Mouse (Mus musculus) neural tube, embryonic 13.5 days (tissue): ENCODE measurements around the gene Dennd5a. TPM values are rescaled to one million over a fixed set of nuclear protein-coding genes. Genes with fewer than 3 reads are reported as not detected.

Source experiments
- ATAC-seq: fragments of 200-750 bp; cut with Nextera tagmentation; 2 replicates; pipeline ENCODE4 v1.8.0; 2017; ENCODE audit warnings: low read depth, mild to moderate bottlenecking, moderate TSS enrichment, moderate library complexity
- H3K27ac ChIP-seq: fragments of 300-500 bp; sonication (generic); replicated peaks from 2 replicates; pipeline ENCODE4 v1.5.1; 2015; ENCODE audit warnings: moderate library complexity, mild to moderate bottlenecking, inconsistent platforms
- H3K27me3 ChIP-seq: fragments of 300-500 bp; sonication (generic); 2 replicates; pipeline ENCODE4 v1.6.1; 2015; ENCODE audit warnings: mild to moderate bottlenecking, inconsistent platforms
- H3K36me3 ChIP-seq: fragments of 300-500 bp; sonication (generic); 2 replicates; pipeline ENCODE4 v1.6.1; 2015; ENCODE audit warnings: mild to moderate bottlenecking, inconsistent platforms
- H3K4me1 ChIP-seq: fragments of 300-500 bp; sonication (generic); replicated peaks from 2 replicates; pipeline ENCODE4 v1.6.1; 2015; ENCODE audit warnings: inconsistent platforms
- H3K4me2 ChIP-seq: fragments of 300-500 bp; sonication (generic); 2 replicates; pipeline ENCODE4 v1.6.1; 2015; ENCODE audit warnings: inconsistent platforms, mild to moderate bottlenecking, moderate library complexity
- H3K4me3 ChIP-seq: fragments of 300-500 bp; sonication (generic); 2 replicates; pipeline ENCODE4 v1.5.1; 2015; ENCODE audit warnings: mild to moderate bottlenecking, inconsistent platforms
- H3K9ac ChIP-seq: fragments of 300-500 bp; sonication (generic); 2 replicates; pipeline ENCODE4 v1.6.1; 2015; ENCODE audit warnings: moderate library complexity, mild to moderate bottlenecking, inconsistent platforms
- H3K9me3 ChIP-seq: fragments of 300-500 bp; sonication (generic); 2 replicates; pipeline ENCODE4 v1.6.1; 2016; ENCODE audit warnings: inconsistent platforms
- WGBS: fragments of 180-500 bp; shearing (Covaris S2); methylation state at CpG from one replicate; pipeline ENCODE4 v1.1.7; 2015; 5-methylcytosine and 5-hydroxymethylcytosine counted together
- polyA plus RNA-seq: library from polyadenylated mRNA; unstranded; fragments of >200 nt; fragmentation: Nextera tagmentation; extraction: Ambion mirVana; gene quantifications from 2 replicates; pipeline ENCODE4 v1.2.1, GENCODE M21; 2015

The Dennd5a gene
- polyA plus RNA-seq, 1 experiment from 2014 or later, result 42.2 TPM

- Histone ChIP-seq H3K27ac (no peak overlapping the region), H3K4me1 (0 out of 2 replicates have a peak, but pooled peaks cover 5% of the 10 kb centered on the region), H3K9me3 (no peaks in the 10 kb centered on the region), H3K4me2 (no peak overlapping the region), H3K4me3 (no peak overlapping the region), H3K27me3 (no peaks in the 10 kb centered on the region), H3K36me3 (no peaks in the 10 kb centered on the region), H3K9ac (no peak overlapping the region)
- ATAC-seq, result no peak
- WGBS, result 57% methylated on average over 5 of the region's 5 CpGs
Observed at GRCm38 (mm10) chr7:109873170-109873569, 87.1 kb downstream of the Dennd5a start.

- Histone ChIP-seq H3K4me3 (no peak overlapping the region), H3K27me3 (peaks cover 10% of the 10 kb centered on the region; the same call in 1 of the 2 replicates), H3K36me3 (no peaks in the 10 kb centered on the region), H3K4me1 (peaks cover 20% of the 10 kb centered on the region), H3K9ac (no peak overlapping the region), H3K4me2 (no peak overlapping the region), H3K27ac (no peak overlapping the region), H3K9me3 (no peaks in the 10 kb centered on the region)
- ATAC-seq, result no peak
- 89% methylated on average over 5 of the region's 5 CpGs for WGBS
Observed at GRCm38 (mm10) chr7:109871232-109871631, 89.0 kb downstream of the Dennd5a start.

DNA sequence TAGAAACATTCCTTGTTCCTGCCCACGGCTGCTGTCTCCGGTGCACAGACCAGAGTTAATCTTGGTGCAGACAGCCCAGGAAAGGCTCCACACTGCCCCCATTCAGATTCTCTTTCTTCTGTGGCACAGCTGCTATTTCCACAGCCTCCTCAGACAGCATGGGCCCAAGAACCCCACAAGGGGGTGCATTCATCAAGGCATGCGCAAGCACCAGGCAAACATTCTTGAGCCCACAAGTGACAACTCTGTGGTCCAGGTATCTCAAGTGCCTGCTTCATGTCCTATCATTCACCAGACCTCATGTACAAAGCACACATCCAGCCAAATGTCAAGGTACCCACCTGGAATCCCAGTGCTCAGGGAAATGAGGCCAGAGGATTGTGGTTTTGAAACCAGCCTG, 91.8 kb downstream of the Dennd5a start:
- Histone ChIP-seq H3K36me3 (no peaks in the 10 kb centered on the region), H3K27me3 (peaks cover 25% of the 10 kb centered on the region), H3K4me2 (no peak overlapping the region), H3K4me3 (no peak overlapping the region), H3K9ac (no peak overlapping the region), H3K4me1 (peaks cover 45% of the 10 kb centered on the region), H3K9me3 (no peaks in the 10 kb centered on the region), H3K27ac (no peak overlapping the region)
- ATAC-seq, result no peak
- 11% methylated on average over 3 of the region's 3 CpGs for WGBS

DNA sequence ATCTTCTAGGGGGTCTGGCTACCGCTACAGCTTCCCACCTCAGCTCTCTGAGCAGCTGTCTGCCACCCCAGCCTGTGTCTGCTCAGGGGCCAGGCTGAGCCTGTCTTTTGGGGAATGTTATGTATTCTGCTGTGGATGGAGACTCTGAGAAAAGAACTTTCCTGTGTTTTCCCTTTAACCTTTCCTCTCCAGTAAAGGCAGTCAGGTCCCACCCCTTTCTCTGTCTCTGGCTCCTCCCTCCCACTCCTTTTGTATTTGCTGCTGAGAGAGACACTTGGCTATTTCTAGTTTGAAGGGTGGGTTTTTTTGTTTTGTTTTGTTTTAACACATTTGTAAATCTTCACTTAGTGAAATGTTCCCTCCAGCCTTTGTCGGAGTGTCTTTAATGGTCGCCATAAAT, 93.6 kb downstream of the Dennd5a start:
- Histone ChIP-seq H3K9me3 (no peaks in the 10 kb centered on the region), H3K4me2 (no peak overlapping the region), H3K27me3 (peaks cover 29% of the 10 kb centered on the region), H3K4me1 (peaks cover 43% of the 10 kb centered on the region), H3K36me3 (no peaks in the 10 kb centered on the region), H3K4me3 (no peak overlapping the region), H3K27ac (no peak overlapping the region), H3K9ac (no peak overlapping the region)
- 10% methylated on average over 3 of the region's 3 CpGs for WGBS
- 0 out of 2 replicates have a peak, but pooled peaks have one; percentile 5 for ATAC-seq

GRCm38 (mm10) chr7:109865370-109866229, 94.7 kb downstream of the Dennd5a start, which contains the start of gene Scube2:
TSS of gene Scube2 (minus strand) at chr7:109865679.
- ATAC-seq, result peak; percentile 71
- H3K27ac ChIP-seq, result no peak within 1 kb of the TSS
- 1% methylated on average over 39 of the region's 69 CpGs for WGBS

DNA sequence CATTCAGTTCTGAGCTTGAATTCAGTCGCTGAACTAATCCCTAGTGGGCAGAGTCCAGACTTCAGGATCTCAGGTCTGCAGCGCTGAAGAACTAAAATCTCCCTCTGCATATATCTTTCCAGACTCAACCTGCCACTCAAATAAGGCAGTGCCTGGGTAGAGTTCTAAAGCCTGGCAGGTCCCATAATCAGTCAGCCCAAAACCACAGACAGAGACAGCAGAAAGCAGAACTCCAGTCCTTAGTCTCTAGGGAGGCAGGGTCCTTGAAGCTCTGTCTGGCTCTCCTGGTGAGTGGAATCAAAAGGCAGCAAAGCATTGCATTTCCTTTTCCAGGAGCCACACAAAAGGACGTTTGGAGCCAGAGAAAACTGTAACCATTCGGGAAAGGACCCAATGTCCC, 96.7 kb downstream of the Dennd5a start:
- Histone ChIP-seq H3K4me1 (peaks cover 43% of the 10 kb centered on the region), H3K4me3 (no peak overlapping the region), H3K27me3 (peaks cover 29% of the 10 kb centered on the region), H3K27ac (no peak overlapping the region), H3K9ac (no peak overlapping the region), H3K9me3 (no peaks in the 10 kb centered on the region), H3K36me3 (no peaks in the 10 kb centered on the region), H3K4me2 (peak overlapping the region; percentile 93; the same call in 1 of the 2 replicates)
- WGBS, result 13% methylated on average over 4 of the region's 4 CpGs
- no peak for ATAC-seq

More at GRCm38 (mm10) chr7:109865370-109866229, 94.7 kb downstream of the Dennd5a start, which contains the start of gene Scube2:
- Histone ChIP-seq H3K4me3 (peak within 1 kb of the TSS; percentile 58), H3K4me1 (peaks cover 43% of the 10 kb centered on the region), H3K27me3 (peaks cover 29% of the 10 kb centered on the region), H3K36me3 (no peaks in the 10 kb centered on the region), H3K4me2 (peak within 1 kb of the TSS; percentile 93), H3K9me3 (no peaks in the 10 kb centered on the region), H3K9ac (peak within 1 kb of the TSS; percentile 82)

GRCm38 (mm10) chr7:109860162-109860561, 100.1 kb downstream of the Dennd5a start:
- Histone ChIP-seq H3K4me3 (no peak overlapping the region), H3K9me3 (no peaks in the 10 kb centered on the region), H3K36me3 (no peaks in the 10 kb centered on the region), H3K27me3 (peaks cover 20% of the 10 kb centered on the region), H3K4me2 (no peak overlapping the region), H3K27ac (no peak overlapping the region), H3K4me1 (peaks cover 19% of the 10 kb centered on the region), H3K9ac (no peak overlapping the region)
- ATAC-seq, result no peak
- 77% methylated on average over 7 of the region's 7 CpGs for WGBS

GRCm38 (mm10) chr7:109859354-109859753, 100.9 kb downstream of the Dennd5a start:
- WGBS, result 70% methylated on average over 6 of the region's 6 CpGs

GRCm38 (mm10) chr7:109852752-109853212, 107.5 kb downstream of the Dennd5a start:
- 64% methylated on average over 7 of the region's 7 CpGs for WGBS
- peaks cover 22% of the 10 kb centered on the region for H3K4me1 ChIP-seq
- H3K27me3 ChIP-seq, result no peaks in the 10 kb centered on the region
- no peak overlapping the region for H3K9ac ChIP-seq
- H3K36me3 ChIP-seq, result no peaks in the 10 kb centered on the region
- H3K27ac ChIP-seq, result no peak overlapping the region
- no peak overlapping the region for H3K4me3 ChIP-seq
- ATAC-seq, result no peak
- no peak overlapping the region for H3K4me2 ChIP-seq
- H3K9me3 ChIP-seq, result no peaks in the 10 kb centered on the region

More at GRCm38 (mm10) chr7:109859354-109859753, 100.9 kb downstream of the Dennd5a start:
- Histone ChIP-seq H3K9ac (no peak overlapping the region), H3K27me3 (peaks cover 13% of the 10 kb centered on the region), H3K27ac (no peak overlapping the region), H3K4me1 (peaks cover 11% of the 10 kb centered on the region), H3K9me3 (no peaks in the 10 kb centered on the region), H3K36me3 (no peaks in the 10 kb centered on the region), H3K4me2 (no peak overlapping the region), H3K4me3 (no peak overlapping the region)
- ATAC-seq, result no peak

DNA sequence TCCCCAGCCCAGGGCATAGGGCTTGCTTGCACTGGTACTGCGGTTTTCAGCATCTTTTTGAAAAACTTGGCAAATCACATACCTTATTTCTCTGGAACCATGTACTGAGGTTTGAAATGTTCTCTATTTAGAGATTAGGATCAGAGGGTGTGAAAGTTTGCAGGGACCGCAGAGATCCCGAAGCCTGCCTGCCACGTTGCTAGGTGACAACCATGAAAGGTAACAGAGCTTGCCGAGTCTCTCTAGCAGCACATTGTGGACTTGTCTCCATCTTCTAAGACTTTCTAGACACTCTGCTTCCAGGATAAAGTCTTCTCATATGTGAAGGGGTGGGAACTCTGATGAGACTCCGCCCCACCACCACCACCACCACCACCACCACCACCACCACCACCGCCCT, 108.3 kb downstream of the Dennd5a start:
- no peaks in the 10 kb centered on the region for H3K9me3 ChIP-seq
- H3K9ac ChIP-seq, result no peak overlapping the region
- no peak overlapping the region for H3K27ac ChIP-seq
- H3K4me3 ChIP-seq, result no peak overlapping the region
- H3K4me2 ChIP-seq, result no peak overlapping the region
- WGBS, result 83% methylated on average over 7 of the region's 7 CpGs
- H3K4me1 ChIP-seq, result peaks cover 22% of the 10 kb centered on the region
- no peaks in the 10 kb centered on the region for H3K36me3 ChIP-seq
- H3K27me3 ChIP-seq, result no peaks in the 10 kb centered on the region
- ATAC-seq, result no peak

- 30% methylated on average over 3 of the region's 3 CpGs for WGBS
- H3K4me2 ChIP-seq, result no peak overlapping the region
- no peak overlapping the region for H3K9ac ChIP-seq
- H3K9me3 ChIP-seq, result no peaks in the 10 kb centered on the region
- no peaks in the 10 kb centered on the region for H3K27me3 ChIP-seq
- no peak overlapping the region for H3K27ac ChIP-seq
- H3K4me1 ChIP-seq, result peaks cover 22% of the 10 kb centered on the region
- H3K36me3 ChIP-seq, result no peaks in the 10 kb centered on the region
- ATAC-seq, result no peak
- no peak overlapping the region for H3K4me3 ChIP-seq
Observed at GRCm38 (mm10) chr7:109850531-109850930, 109.7 kb downstream of the Dennd5a start.

DNA sequence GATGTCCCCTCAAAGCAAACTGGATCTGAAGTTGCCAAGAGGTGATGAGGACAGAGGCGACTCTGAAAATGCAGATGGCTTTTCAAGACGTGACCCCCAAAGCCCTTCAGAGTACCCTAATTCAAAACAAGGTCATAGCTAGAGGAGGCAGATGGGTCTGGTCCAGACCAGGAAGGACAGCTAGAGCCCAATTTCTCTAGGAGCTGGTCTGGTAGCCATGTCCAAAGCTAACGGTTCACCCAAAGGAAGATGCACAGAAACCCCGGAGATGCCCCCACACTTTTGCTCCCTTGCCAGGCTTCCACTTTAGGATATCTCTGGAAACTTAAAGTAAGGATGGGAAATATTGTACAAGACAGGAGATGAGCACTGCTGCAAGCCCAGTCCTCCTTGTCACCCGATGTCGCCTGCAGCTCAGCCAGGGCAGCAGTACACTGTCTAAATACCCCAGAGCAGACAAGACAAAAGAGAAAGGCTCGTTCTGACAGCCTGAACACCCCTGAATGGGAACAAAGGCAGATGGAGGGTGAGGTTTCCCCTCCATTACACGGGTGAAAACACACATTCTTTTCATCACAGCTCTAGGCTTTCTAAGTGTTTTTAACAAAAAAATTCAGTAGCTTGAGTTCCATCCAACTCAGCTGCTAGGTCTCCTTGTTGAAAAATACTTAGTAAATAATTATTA, 110.4 kb downstream of the Dennd5a start:
- H3K9ac ChIP-seq, result no peak overlapping the region
- H3K36me3 ChIP-seq, result no peaks in the 10 kb centered on the region
- peak; percentile 53; the same call in 1 of the 2 replicates for ATAC-seq
- H3K4me2 ChIP-seq, result no peak overlapping the region
- peaks cover 22% of the 10 kb centered on the region for H3K4me1 ChIP-seq
- 26% methylated on average over 8 of the region's 8 CpGs for WGBS
- H3K27me3 ChIP-seq, result no peaks in the 10 kb centered on the region
- no peaks in the 10 kb centered on the region for H3K9me3 ChIP-seq
- no peak overlapping the region for H3K27ac ChIP-seq
- no peak overlapping the region for H3K4me3 ChIP-seq
